Mouse (Mus musculus) heart, postnatal 0 days (tissue): Measurements from ENCODE around the gene Ephb2.

Source experiments
- CTCF ChIP-seq: IDR thresholded peaks from 2 replicates; pipeline ENCODE4 v1.5.1; 2016; ENCODE audit warnings: antibody characterized with exemption, control low read depth, low read depth
- EP300 ChIP-seq: IDR thresholded peaks from 2 replicates; pipeline ENCODE4 v1.6.1; 2016; ENCODE audit warnings: antibody characterized with exemption, low read depth

DNA sequence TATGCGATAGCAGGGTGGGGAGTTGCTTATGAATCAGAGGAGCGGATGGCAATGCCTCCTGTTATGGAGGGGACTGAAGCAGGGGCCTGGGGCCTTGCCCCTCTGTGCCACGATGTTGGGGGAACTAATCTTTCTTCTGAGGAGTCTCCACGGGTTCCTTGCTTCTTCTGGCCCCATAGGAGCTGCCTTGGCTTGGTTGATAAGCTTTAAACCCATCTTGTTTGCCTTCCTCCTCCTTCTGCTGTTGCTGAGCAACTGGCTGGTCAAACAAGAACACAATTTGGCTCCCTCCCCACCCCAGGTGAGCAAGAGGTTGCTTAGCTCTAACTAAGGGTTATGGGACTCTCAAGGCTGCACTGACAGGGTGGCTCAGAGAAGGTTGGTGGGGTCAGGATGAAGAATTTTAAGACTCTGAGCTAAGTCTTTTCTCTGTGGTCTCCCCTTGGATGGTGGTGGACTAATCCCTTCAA, 225.4 kb downstream of the Ephb2 start, which contains the start of gene Tex46:
- TF ChIP-seq CTCF (no peak), EP300 (no peak)
